Mouse (Mus musculus) hindbrain, embryonic 14.5 days (tissue): ENCODE measurements around the gene Ssr1. TPM values are rescaled to one million over a fixed set of nuclear protein-coding genes. Genes with fewer than 3 reads are reported as not detected.

Source experiments
- ATAC-seq: fragments of 200-750 bp; cut with Nextera tagmentation; 2 replicates; pipeline ENCODE4 v1.8.0; 2017; ENCODE audit warnings: moderate number of reproducible peaks, mild to moderate bottlenecking, moderate TSS enrichment, moderate library complexity; ENCODE audit not compliant: low FRiP score
- DNase-seq: peaks from one replicate; pipeline ENCODE4 v3.0.0-alpha.2; 2015; ENCODE audit warnings: low spot score
- H3K27ac ChIP-seq: fragments of 300-500 bp; sonication (generic); 2 replicates; pipeline ENCODE4 v1.5.1; 2014; ENCODE audit warnings: mild to moderate bottlenecking, moderate library complexity
- H3K27me3 ChIP-seq: fragments of 300-500 bp; sonication (generic); 2 replicates; pipeline ENCODE4 v1.6.1; 2014; ENCODE audit warnings: mild to moderate bottlenecking, low read length, mixed read lengths; ENCODE audit not compliant: control insufficient read depth, insufficient read depth
- H3K36me3 ChIP-seq: fragments of 300-500 bp; sonication (generic); replicated peaks from 2 replicates; pipeline ENCODE4 v1.6.1; 2014; ENCODE audit not compliant: control insufficient read depth, insufficient read depth
- H3K4me1 ChIP-seq: fragments of 300-500 bp; sonication (generic); replicated peaks from 2 replicates; pipeline ENCODE4 v1.6.1; 2014; ENCODE audit warnings: antibody characterized with exemption, low read length, mixed read lengths; ENCODE audit not compliant: control insufficient read depth, insufficient read depth
- H3K4me2 ChIP-seq: fragments of 300-500 bp; sonication (generic); replicated peaks from 2 replicates; pipeline ENCODE4 v1.6.1; 2014; ENCODE audit warnings: mild to moderate bottlenecking, moderate library complexity
- H3K4me3 ChIP-seq: fragments of 300-500 bp; sonication (generic); replicated peaks from 2 replicates; pipeline ENCODE4 v1.5.1; 2014; ENCODE audit warnings: mild to moderate bottlenecking, low read length
- H3K9ac ChIP-seq: fragments of 300-500 bp; sonication (generic); 2 replicates; pipeline ENCODE4 v1.6.1; 2014
- H3K9me3 ChIP-seq: fragments of 300-500 bp; sonication (generic); 2 replicates; pipeline ENCODE4 v1.6.1; 2016; ENCODE audit warnings: low read length; ENCODE audit not compliant: control insufficient read depth
- WGBS: fragments of 180-500 bp; shearing (Covaris S2); extraction: QIAGEN DNeasy Blood & Tissue Kit; methylation state at CpG from one replicate; pipeline ENCODE4 v1.1.7; 2014; 5-methylcytosine and 5-hydroxymethylcytosine counted together
- polyA plus RNA-seq: library from polyadenylated mRNA; unstranded; fragments of >200 nt; fragmentation: Nextera tagmentation; extraction: Ambion mirVana; gene quantifications from 2 replicates; pipeline ENCODE4 v1.2.1, GENCODE M21; 2014

Ssr1 gene
- polyA plus RNA-seq = 67.8 and 74.8 TPM in 2 replicates

DNA sequence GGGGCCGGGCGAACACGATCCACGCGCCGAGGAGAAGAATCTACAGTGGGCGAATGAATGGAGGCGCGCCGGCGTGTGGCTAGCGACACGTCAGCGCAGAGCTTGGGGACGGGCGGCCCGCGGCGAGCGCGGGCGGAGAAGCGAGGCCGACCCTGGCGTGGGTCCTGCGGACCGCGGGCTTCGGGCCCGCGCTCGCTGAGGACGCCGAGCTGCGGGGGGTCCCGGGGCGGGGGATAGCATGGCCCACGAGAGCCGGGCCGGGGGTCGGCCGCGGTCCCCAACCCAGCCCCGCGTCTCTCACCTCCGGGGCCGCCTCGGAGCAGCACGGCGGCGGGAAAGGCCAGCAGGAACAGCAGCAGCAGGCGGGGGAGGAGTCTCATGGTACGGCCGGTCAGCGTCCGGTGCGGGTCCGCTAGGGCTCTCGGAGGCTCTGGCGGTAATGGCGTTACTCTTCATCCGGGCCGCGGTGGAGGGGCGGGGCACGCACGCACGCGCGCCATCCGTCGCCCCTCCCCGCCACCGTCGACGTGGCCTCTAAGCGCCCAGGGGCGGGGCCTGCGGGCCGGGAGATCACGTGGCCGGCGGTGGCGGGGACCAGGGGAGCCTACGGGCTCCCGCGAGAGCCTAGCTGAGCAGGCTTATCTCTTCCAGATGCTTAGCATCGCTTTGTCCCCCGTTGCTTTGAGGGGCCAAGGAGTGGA lies at the start of gene Ssr1:
Gene Ssr1 (minus strand): TSS at position 514 of the 701 bp plus-strand sequence.
- no peaks in the 10 kb centered on the region for H3K27me3 ChIP-seq
- under 1% methylated on average over 61 of the region's 89 CpGs for WGBS
- DNase-seq (peak; percentile 99), ATAC-seq (peak; percentile 98)
- peaks cover 8% of the 10 kb centered on the region for H3K4me1 ChIP-seq
- peak within 1 kb of the TSS; percentile 89 for H3K4me2 ChIP-seq
- H3K36me3 ChIP-seq = peaks cover 30% of the 10 kb centered on the region
- peak within 1 kb of the TSS; percentile 95 for H3K27ac ChIP-seq
- H3K9me3 ChIP-seq = no peaks in the 10 kb centered on the region
- peak within 1 kb of the TSS; percentile 98 for H3K4me3 ChIP-seq
- peak within 1 kb of the TSS; percentile 97 for H3K9ac ChIP-seq

- 56% methylated on average over 12 of the region's 12 CpGs for WGBS
- H3K9me3 ChIP-seq = no peaks in the 10 kb centered on the region
- no peak overlapping the region for H3K27ac ChIP-seq
- no peak for DNase-seq
- H3K4me2 ChIP-seq = peak overlapping the region; percentile 91
- peaks cover 21% of the 10 kb centered on the region for H3K4me1 ChIP-seq
- ATAC-seq = no peak
- peak overlapping the region; percentile 72 for H3K4me3 ChIP-seq
- H3K9ac ChIP-seq = peak overlapping the region; percentile 81
- H3K27me3 ChIP-seq = no peaks in the 10 kb centered on the region
- H3K36me3 ChIP-seq = peaks cover 34% of the 10 kb centered on the region
Observed at GRCm38 (mm10) chr13:38037811-38038210, 43.8 kb upstream of the Ssr1 start.

DNA sequence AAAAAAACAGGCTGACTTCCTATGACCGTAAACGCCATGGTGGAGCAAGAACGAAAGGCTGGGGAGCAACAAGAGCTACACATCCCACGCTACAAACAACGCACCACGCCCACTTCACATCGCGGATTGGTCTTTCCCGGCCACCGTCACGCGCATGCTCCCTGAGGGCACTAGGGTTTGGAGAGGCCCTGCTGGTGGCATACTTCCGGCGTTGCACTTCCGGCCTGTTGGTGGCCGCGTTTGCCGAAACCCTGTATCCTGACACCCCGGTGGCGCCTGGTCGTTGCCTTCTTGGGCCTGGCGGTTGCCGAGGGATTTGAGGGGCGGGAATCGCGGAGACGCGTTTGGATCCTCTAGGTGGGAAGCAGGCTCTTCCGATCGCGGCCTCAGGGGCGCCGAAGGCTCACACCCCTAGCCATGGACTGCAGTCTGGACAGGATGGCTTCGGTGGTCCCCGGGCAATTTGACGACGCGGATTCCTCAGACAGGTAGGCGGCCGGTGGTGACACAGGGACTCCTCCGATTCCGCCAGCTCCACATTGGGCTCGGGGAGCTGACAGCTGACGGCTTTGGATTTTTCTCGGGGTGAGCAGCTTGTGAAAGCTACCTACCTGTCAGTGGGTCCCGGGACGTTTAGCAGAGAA lies 43.1 kb upstream of the Ssr1 start, which contains the start of gene Cage1:
Gene Cage1 (minus strand): TSS at position 26 of the 644 bp plus-strand sequence.
- under 1% methylated on average over 47 of the region's 47 CpGs for WGBS
- Histone ChIP-seq H3K4me3 (peak within 1 kb of the TSS; percentile 72), H3K9ac (peak within 1 kb of the TSS; percentile 81), H3K36me3 (peaks cover 27% of the 10 kb centered on the region), H3K27me3 (no peaks in the 10 kb centered on the region), H3K4me2 (peak within 1 kb of the TSS; percentile 91), H3K9me3 (no peaks in the 10 kb centered on the region), H3K27ac (peak within 1 kb of the TSS; percentile 84), H3K4me1 (peaks cover 21% of the 10 kb centered on the region)
- ATAC-seq = peak; percentile 95
- DNase-seq = peak; percentile 99

- peak within 1 kb of the TSS; percentile 81 for H3K9ac ChIP-seq
- H3K4me1 ChIP-seq = peaks cover 21% of the 10 kb centered on the region
- no peak for DNase-seq
- 12% methylated on average over 37 of the region's 37 CpGs for WGBS
- H3K4me3 ChIP-seq = peak within 1 kb of the TSS; percentile 72
- ATAC-seq = peak; percentile 57; the same call in 1 of the 2 replicates
- H3K4me2 ChIP-seq = peak within 1 kb of the TSS; percentile 91
- peak within 1 kb of the TSS; percentile 84 for H3K27ac ChIP-seq
- no peaks in the 10 kb centered on the region for H3K27me3 ChIP-seq
- H3K9me3 ChIP-seq = no peaks in the 10 kb centered on the region
- H3K36me3 ChIP-seq = peaks cover 20% of the 10 kb centered on the region
Observed at GRCm38 (mm10) chr13:38036343-38037043, 42.5 kb upstream of the Ssr1 start, which contains the start of gene Riok1. Gene Riok1, plus strand, starts transcription at chr13:38036995.

- no peaks in the 10 kb centered on the region for H3K36me3 ChIP-seq
- H3K27me3 ChIP-seq = no peaks in the 10 kb centered on the region
- H3K4me2 ChIP-seq = no peak overlapping the region
- DNase-seq (no peak), ATAC-seq (no peak)
- H3K4me1 ChIP-seq = no peaks in the 10 kb centered on the region
- 88% methylated on average over 4 of the region's 4 CpGs for WGBS
- no peak overlapping the region for H3K4me3 ChIP-seq
- no peaks in the 10 kb centered on the region for H3K9me3 ChIP-seq
- H3K9ac ChIP-seq = no peak overlapping the region
- no peak overlapping the region for H3K27ac ChIP-seq
Observed at GRCm38 (mm10) chr13:38028407-38028806, 34.4 kb upstream of the Ssr1 start.

DNA sequence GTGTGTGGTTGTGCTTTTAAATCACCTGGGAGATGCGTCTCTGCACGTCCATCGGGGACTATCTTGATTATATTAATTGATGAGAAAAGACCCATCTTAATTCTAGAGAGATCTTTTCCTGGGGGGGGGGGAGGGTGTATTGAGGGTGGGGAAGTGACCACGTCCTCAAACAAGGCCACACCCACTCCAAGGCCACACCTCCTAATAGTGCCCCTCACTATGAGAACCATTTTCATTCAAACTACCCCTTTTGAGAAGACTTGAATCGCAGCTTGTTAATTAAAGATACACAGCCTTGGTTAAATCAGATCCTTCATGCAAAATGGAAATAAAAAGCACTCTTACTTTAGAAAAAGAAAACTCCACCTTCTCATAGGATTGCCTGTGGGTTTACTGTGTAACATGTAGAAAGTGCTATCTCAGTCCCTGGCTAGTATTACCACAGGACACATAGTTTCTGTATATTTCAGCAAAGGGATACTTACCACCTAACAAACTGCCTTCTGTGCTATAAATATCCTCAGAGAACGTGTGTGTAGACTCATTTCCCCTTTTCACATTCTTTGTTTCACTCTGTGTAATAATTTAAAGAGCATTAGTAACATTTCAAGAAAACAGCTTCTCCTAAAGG lies 33.7 kb upstream of the Ssr1 start:
- H3K27me3 ChIP-seq = no peaks in the 10 kb centered on the region
- no peaks in the 10 kb centered on the region for H3K36me3 ChIP-seq
- DNase-seq (no peak), ATAC-seq (no peak)
- no peak overlapping the region for H3K27ac ChIP-seq
- no peak overlapping the region for H3K4me3 ChIP-seq
- no peak overlapping the region for H3K9ac ChIP-seq
- H3K4me1 ChIP-seq = no peaks in the 10 kb centered on the region
- H3K9me3 ChIP-seq = no peaks in the 10 kb centered on the region
- 67% methylated on average over 6 of the region's 6 CpGs for WGBS
- no peak overlapping the region for H3K4me2 ChIP-seq

DNA sequence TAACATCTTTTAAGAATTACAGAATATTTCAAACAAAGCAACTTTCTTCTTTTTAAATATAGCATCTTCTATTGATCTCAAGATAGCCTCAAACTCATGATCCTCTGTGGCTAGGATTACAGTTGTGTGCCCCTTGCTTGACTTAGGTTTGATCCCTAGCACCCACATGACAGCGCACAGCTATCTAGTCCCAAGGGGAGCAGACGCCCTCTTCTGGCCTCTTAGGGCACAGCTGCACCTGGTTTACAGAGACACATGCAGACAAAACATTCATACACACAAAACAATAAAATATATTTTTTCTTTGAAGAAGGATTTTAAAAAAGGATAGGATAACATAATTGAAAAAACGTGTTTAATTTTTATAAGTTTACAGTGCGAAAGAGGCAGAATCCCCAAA lies 31.9 kb upstream of the Ssr1 start:
- 41% methylated on average over 4 of the region's 4 CpGs for WGBS
- H3K9me3 ChIP-seq = no peaks in the 10 kb centered on the region
- ATAC-seq (no peak), DNase-seq (no peak)
- H3K4me2 ChIP-seq = no peak overlapping the region
- H3K4me1 ChIP-seq = no peaks in the 10 kb centered on the region
- H3K9ac ChIP-seq = no peak overlapping the region
- no peaks in the 10 kb centered on the region for H3K27me3 ChIP-seq
- H3K36me3 ChIP-seq = no peaks in the 10 kb centered on the region
- no peak overlapping the region for H3K4me3 ChIP-seq
- no peak overlapping the region for H3K27ac ChIP-seq

- 76% methylated on average over 3 of the region's 3 CpGs for WGBS
- Histone ChIP-seq H3K4me3 (no peak overlapping the region), H3K27ac (no peak overlapping the region), H3K9ac (no peak overlapping the region), H3K4me1 (no peaks in the 10 kb centered on the region), H3K27me3 (no peaks in the 10 kb centered on the region), H3K4me2 (no peak overlapping the region), H3K36me3 (no peaks in the 10 kb centered on the region), H3K9me3 (no peaks in the 10 kb centered on the region)
- ATAC-seq (no peak), DNase-seq (no peak)
Observed at GRCm38 (mm10) chr13:38018791-38019190, 24.8 kb upstream of the Ssr1 start.

DNA sequence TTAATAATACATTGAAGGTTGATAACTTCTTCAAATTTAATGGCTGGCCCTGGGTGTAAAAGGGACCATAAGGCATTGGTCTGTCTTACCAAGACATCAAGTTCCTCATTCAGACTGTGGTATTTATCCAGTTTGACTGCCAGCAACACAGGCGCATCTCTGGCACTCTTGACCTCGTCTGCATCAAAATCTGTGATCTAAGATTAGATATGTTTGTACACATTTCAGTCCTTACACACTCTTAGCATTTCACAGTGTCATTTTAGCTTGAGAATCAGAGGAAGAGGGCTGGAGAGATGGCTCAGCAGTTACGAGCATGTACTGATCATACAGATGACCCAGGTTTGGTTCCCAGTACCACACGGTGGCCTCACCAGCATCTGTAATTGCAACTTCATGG lies 21.6 kb upstream of the Ssr1 start:
- H3K9ac ChIP-seq = no peak overlapping the region
- no peak overlapping the region for H3K27ac ChIP-seq
- H3K4me1 ChIP-seq = no peaks in the 10 kb centered on the region
- WGBS = 94% methylated on average over 4 of the region's 4 CpGs
- no peak overlapping the region for H3K4me2 ChIP-seq
- H3K4me3 ChIP-seq = no peak overlapping the region
- H3K36me3 ChIP-seq = no peaks in the 10 kb centered on the region
- DNase-seq = no peak
- no peak for ATAC-seq
- H3K9me3 ChIP-seq = no peaks in the 10 kb centered on the region
- no peaks in the 10 kb centered on the region for H3K27me3 ChIP-seq
